Mouse (Mus musculus) kidney, adult 2 months (tissue): ENCODE measurements at regions not wholly inside any gene's neighbourhood (a gene's known extent, or its start where the extent isn't known, plus 50 kb on each side); places are given as distances from the start of the nearest gene placed in this dataset.

Experiments used
- CTCF ChIP-seq: fragments of 200-500 bp; conservative IDR thresholded peaks from 2 replicates; pipeline ENCODE4 v1.5.1; 2011; ENCODE audit warnings: low read depth, mild to moderate bottlenecking, control low read depth, low read length, moderate library complexity, mixed read lengths; ENCODE audit not compliant: insufficient read depth, insufficient read length
- POLR2A ChIP-seq: fragments of 200-500 bp; IDR thresholded peaks from one replicate; pipeline ENCODE4 v1.6.1; 2011; ENCODE audit warnings: low read depth, low read length, control low read depth

DNA sequence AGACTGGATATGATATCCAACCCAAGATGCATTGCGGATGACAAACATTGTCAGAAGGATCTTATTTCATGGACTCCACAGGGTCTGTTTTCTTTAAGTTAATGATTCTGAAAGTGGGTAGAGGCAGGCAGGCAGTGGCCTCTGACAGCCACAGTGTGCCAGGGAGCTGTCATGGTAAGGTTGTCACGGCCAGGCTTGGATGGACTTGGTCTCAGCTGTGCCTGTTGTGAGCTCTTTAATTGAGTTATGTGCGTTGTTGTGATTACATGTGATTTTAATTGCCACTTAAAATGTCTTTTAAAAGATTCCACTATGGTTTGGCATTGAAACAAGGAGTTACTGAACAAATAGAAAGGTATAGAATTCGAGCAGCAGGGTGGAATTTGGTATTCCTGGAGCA, 60.3 kb upstream of the Plet1 start:
- TF ChIP-seq CTCF (no peak), POLR2A (no peak)
